Mouse (Mus musculus) intestine, embryonic 16.5 days (tissue): Measurements from ENCODE around the gene Hnrnpd. TPM values are rescaled to one million over a fixed set of nuclear protein-coding genes. Genes with fewer than 3 reads are reported as not detected.

Experiments
- ATAC-seq: fragments of 200-750 bp; cut with Nextera tagmentation; 2 replicates; pipeline ENCODE4 v1.8.0; 2017; ENCODE audit warnings: moderate TSS enrichment, moderate library complexity
- H3K27ac ChIP-seq: fragments of 300-500 bp; sonication (generic); 2 replicates; pipeline ENCODE4 v1.5.1; 2014; ENCODE audit warnings: mild to moderate bottlenecking, low read length
- H3K27me3 ChIP-seq: fragments of 300-500 bp; sonication (generic); replicated peaks from 2 replicates; pipeline ENCODE4 v1.6.1; 2014; ENCODE audit warnings: low read length, control low read depth, mixed read lengths; ENCODE audit not compliant: control insufficient read depth, insufficient read depth
- H3K36me3 ChIP-seq: fragments of 300-500 bp; sonication (generic); 2 replicates; pipeline ENCODE4 v1.6.1; 2014; ENCODE audit warnings: low read length, control low read depth; ENCODE audit not compliant: control insufficient read depth, insufficient read depth
- H3K4me1 ChIP-seq: fragments of 300-500 bp; sonication (generic); 2 replicates; pipeline ENCODE4 v1.6.1; 2014; ENCODE audit warnings: low read length, control low read depth, mixed read lengths; ENCODE audit not compliant: control insufficient read depth, insufficient read depth
- H3K4me2 ChIP-seq: fragments of 300-500 bp; sonication (generic); 2 replicates; pipeline ENCODE4 v1.6.1; 2014; ENCODE audit warnings: low read depth, low read length, control low read depth
- H3K4me3 ChIP-seq: fragments of 300-500 bp; sonication (generic); 2 replicates; pipeline ENCODE4 v1.5.1; 2014; ENCODE audit warnings: mild to moderate bottlenecking, low read length
- H3K9ac ChIP-seq: fragments of 300-500 bp; sonication (generic); 2 replicates; pipeline ENCODE4 v1.6.1; 2014; ENCODE audit warnings: low read depth, low read length
- H3K9me3 ChIP-seq: fragments of 300-500 bp; sonication (generic); 2 replicates; pipeline ENCODE4 v1.6.1; 2016; ENCODE audit warnings: low read length, control low read depth; ENCODE audit not compliant: control insufficient read depth
- WGBS: fragments of 180-500 bp; shearing (Covaris S2); extraction: QIAGEN DNeasy Blood & Tissue Kit; methylation state at CpG from one replicate; pipeline ENCODE4 v1.1.7; 2014; 5-methylcytosine and 5-hydroxymethylcytosine counted together
- polyA plus RNA-seq: library from polyadenylated mRNA; unstranded; fragments of >200 nt; fragmentation: Nextera tagmentation; extraction: Ambion mirVana; gene quantifications from 2 replicates; pipeline ENCODE4 v1.2.1, GENCODE M21; 2015

Hnrnpd gene
- polyA plus RNA-seq, 1 experiment from 2014 or later: 37.0 TPM

DNA sequence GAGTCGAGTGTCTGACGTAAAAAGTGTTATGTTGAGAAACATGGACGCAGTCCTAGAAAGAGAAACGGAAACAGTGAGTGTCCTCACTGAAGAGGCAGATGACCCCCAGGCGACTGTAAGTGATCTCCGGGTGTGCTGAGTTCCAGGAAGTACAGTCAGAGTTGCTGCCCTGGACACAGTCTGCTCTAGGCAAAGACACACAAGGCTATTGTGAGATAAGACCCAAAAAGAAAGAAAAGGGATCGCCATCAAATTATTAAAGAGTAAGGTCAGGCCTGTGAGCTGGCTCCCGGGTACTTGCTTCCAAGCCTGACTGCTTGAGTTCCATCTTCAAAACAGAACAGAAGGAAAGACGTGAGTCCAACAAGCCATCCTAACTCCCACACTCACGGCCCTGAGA lies 37.5 kb downstream of the Hnrnpd start:
- Histone ChIP-seq H3K4me3 (no peak overlapping the region), H3K27ac (no peak overlapping the region), H3K27me3 (no peaks in the 10 kb centered on the region), H3K9me3 (no peaks in the 10 kb centered on the region), H3K36me3 (no peaks in the 10 kb centered on the region), H3K4me1 (no peaks in the 10 kb centered on the region), H3K9ac (no peak overlapping the region), H3K4me2 (no peak overlapping the region)
- ATAC-seq: no peak
- WGBS: 76% methylated on average over 10 of the region's 10 CpGs

- no peak for ATAC-seq
- no peaks in the 10 kb centered on the region for H3K36me3 ChIP-seq
- no peak overlapping the region for H3K9ac ChIP-seq
- H3K4me3 ChIP-seq: no peak overlapping the region
- H3K4me1 ChIP-seq: no peaks in the 10 kb centered on the region
- H3K4me2 ChIP-seq: no peak overlapping the region
- H3K27ac ChIP-seq: no peak overlapping the region
- no peaks in the 10 kb centered on the region for H3K9me3 ChIP-seq
- WGBS: 76% methylated on average over 3 of the region's 3 CpGs
- H3K27me3 ChIP-seq: no peaks in the 10 kb centered on the region
Measured at GRCm38 (mm10) chr5:99939440-99939839, 39.3 kb downstream of the Hnrnpd start.

DNA sequence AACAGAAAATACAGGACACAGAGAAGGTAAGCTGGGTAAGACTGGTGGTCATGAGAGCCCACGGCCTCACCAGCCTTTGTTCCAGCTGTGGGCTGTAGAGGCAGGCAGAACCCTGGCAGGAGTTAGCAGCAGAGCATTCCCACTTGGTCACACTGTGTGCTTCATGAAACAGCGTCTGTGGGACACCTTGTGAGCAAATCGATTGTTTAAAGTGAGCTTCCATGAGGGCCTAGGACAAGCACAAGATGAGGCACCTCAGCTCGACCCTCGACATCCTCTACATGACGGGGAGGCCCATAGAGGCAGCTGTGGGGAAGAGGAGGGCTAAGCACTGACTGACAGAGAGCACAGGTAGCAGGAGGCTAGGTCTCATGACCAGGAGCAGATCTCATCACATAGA lies 46.8 kb downstream of the Hnrnpd start:
- no peak for ATAC-seq
- Histone ChIP-seq H3K27me3 (no peaks in the 10 kb centered on the region), H3K9me3 (no peaks in the 10 kb centered on the region), H3K4me1 (no peaks in the 10 kb centered on the region), H3K27ac (no peak overlapping the region), H3K36me3 (no peaks in the 10 kb centered on the region), H3K4me2 (no peak overlapping the region), H3K4me3 (no peak overlapping the region), H3K9ac (no peak overlapping the region)
- WGBS: 84% methylated on average over 6 of the region's 6 CpGs

- Histone ChIP-seq H3K36me3 (no peaks in the 10 kb centered on the region), H3K4me1 (no peaks in the 10 kb centered on the region), H3K27me3 (no peaks in the 10 kb centered on the region), H3K9ac (no peak overlapping the region), H3K4me2 (no peak overlapping the region), H3K4me3 (no peak overlapping the region), H3K9me3 (no peaks in the 10 kb centered on the region), H3K27ac (no peak overlapping the region)
- ATAC-seq: no peak
- 54% methylated on average over 4 of the region's 4 CpGs for WGBS
Measured at GRCm38 (mm10) chr5:99927951-99928350, 50.8 kb downstream of the Hnrnpd start.

DNA sequence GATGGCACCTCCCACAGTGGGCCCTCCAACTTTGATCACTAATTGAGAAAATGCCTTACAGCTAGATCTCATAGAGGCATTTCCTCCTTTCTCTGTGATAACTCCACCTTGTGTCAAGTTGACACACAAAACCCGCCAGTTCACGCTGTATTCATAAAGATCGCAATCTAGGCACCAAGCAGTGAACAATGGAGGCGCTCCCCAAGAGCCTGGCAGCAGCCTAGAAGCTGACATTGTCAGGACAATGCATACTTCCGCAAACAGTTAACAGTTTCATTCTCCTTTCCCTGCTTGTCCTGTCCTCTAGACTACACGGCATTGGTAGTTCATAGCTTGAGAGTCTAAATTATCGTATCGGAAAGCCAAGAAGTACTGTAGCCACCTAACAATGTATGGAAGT lies 56.7 kb downstream of the Hnrnpd start:
- H3K36me3 ChIP-seq: no peaks in the 10 kb centered on the region
- H3K27me3 ChIP-seq: no peaks in the 10 kb centered on the region
- ATAC-seq: peak; percentile 56; the same call in 1 of the 2 replicates
- WGBS: 80% methylated on average over 8 of the region's 8 CpGs
- H3K27ac ChIP-seq: no peak overlapping the region
- H3K9me3 ChIP-seq: no peaks in the 10 kb centered on the region
- H3K4me1 ChIP-seq: no peaks in the 10 kb centered on the region
- H3K9ac ChIP-seq: no peak overlapping the region
- no peak overlapping the region for H3K4me2 ChIP-seq
- no peak overlapping the region for H3K4me3 ChIP-seq

DNA sequence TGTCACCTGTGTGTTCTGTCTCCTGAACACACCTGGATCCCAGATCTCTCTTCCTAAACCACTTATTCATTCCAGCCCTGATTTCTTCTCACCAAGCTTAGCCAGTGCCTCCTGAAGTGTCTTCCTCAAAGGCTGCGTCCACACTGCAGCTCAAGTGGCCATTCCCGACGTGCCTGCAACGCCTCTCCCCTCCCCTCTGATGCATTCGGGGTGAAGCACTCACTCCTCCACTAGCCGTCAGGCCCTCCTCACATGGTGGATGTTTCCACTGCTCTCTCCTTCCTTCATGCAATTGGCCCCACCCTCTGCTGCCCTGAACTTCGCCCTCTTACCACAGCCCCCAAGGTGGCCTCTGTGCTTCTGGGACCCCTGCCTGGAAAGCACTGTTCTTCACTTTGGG lies 63.2 kb downstream of the Hnrnpd start:
- no peaks in the 10 kb centered on the region for H3K9me3 ChIP-seq
- peaks cover 3% of the 10 kb centered on the region; the same call in 1 of the 2 replicates for H3K4me1 ChIP-seq
- no peak overlapping the region for H3K9ac ChIP-seq
- H3K36me3 ChIP-seq: no peaks in the 10 kb centered on the region
- no peak for ATAC-seq
- no peak overlapping the region for H3K4me2 ChIP-seq
- no peaks in the 10 kb centered on the region for H3K27me3 ChIP-seq
- 26% methylated on average over 7 of the region's 7 CpGs for WGBS
- H3K4me3 ChIP-seq: no peak overlapping the region
- H3K27ac ChIP-seq: no peak overlapping the region

DNA sequence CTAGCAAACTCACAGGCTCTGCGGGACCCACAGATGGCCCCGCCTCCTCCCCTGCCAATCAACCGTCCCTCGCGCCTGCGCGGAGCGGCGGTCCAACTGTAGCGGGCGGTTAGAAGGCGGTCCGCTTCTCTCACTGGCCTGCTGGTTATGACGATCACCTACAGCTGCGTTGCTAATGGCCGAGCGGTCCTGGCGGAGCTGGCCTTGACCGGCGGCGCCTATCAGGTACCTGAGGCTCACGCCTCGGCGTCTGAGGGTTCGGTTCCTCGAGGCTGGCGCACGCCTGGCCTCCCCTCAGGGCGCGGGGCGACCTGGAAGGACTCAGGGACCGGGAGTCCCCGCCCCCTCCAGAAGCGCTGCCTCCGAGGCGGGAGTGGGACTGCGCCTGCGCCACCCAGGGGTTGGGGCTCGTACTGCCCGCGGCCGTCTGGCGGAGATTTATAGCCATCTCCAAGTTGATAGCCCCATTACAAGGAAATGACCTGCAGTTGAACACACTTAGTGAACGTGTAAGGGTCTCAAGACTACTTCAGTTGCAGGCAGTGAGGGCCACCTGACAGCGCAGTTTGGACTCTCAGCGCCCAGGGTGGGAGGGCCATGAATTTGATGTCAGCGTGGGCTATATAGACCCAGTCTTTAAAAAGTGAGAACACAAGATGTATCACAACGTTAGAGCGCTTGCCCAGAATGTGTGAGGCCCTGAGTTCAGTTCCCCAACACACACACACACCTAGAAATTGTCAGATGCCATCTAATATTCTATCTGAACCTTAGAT lies 72.4 kb downstream of the Hnrnpd start, which contains the start of gene Vamp9:
Gene Vamp9, plus strand, starts transcription at position 74 of the 776 bp plus-strand sequence.
- Histone ChIP-seq H3K4me1 (no peaks in the 10 kb centered on the region), H3K27me3 (no peaks in the 10 kb centered on the region), H3K4me2 (peak within 1 kb of the TSS; percentile 72), H3K9me3 (no peaks in the 10 kb centered on the region), H3K36me3 (no peaks in the 10 kb centered on the region), H3K27ac (peak within 1 kb of the TSS; percentile 94), H3K4me3 (peak within 1 kb of the TSS; percentile 67), H3K9ac (peak within 1 kb of the TSS; percentile 79)
- WGBS: 5% methylated on average over 49 of the region's 49 CpGs
- peak; percentile 100 for ATAC-seq

Other genes with a start within 250 kb of the Hnrnpd start
- 6.1 and 7.3 TPM in 2 replicates for gene Rasgef1b, start 249.9 kb downstream of the Hnrnpd start, polyA plus RNA-seq
- 0.28 TPM in 1 of 2 replicates, not detected in the other for gene Vamp9, start 72.7 kb downstream of the Hnrnpd start, polyA plus RNA-seq
- 0.89 and 1.0 TPM in 2 replicates for gene 4930524J08Rik, start 123 bp upstream of the Hnrnpd start, polyA plus RNA-seq
- gene Hnrnpdl, start 60.7 kb upstream of the Hnrnpd start, polyA plus RNA-seq: 90.9 and 102 TPM in 2 replicates
- 49.2 and 53.7 TPM in 2 replicates for gene Enoph1, start 61.0 kb upstream of the Hnrnpd start, polyA plus RNA-seq
- 1.5 and 1.7 TPM in 2 replicates for gene Tmem150c, start 180.9 kb upstream of the Hnrnpd start, polyA plus RNA-seq